Mouse (Mus musculus): ENCODE data around the gene Dnajc13. TPM values are rescaled to one million over a fixed set of nuclear protein-coding genes. Genes with fewer than 3 reads are reported as not detected.

The Dnajc13 gene
- total and polyA plus RNA-seq, 2 experiments from 2014 or later, result 15.2 to 44.5 TPM

DNA sequence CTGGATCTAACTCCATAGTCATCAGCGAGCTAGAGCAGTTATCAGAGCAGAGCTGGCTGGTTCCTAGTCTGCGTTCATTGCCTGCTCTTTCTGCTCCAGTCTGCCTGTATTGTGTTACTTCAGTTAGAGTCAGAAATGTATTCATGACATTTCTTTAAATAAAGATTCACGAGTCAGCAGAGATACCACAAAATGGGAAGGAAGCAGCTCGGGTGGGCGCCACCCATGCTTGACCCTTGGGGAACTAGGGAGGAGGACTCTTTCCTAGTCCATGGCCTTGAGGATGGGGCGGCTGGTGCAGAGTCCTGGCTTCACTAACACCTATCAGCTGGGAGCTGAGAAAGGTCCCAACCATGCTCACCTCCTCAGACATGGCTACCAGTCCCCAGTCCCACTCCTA is 122.4 kb downstream of the Dnajc13 start:
- DNase-seq (ENCODE audit: low spot score) (no peak), ATAC-seq (no peak)
- Histone ChIP-seq H3K27ac (no peak overlapping the region), H3K9ac (replicated peaks; ENCODE audit: low read length) (no peak overlapping the region), H3K27me3 (ENCODE audit: insufficient read depth, low read length) (no peaks in the 10 kb centered on the region), H3K4me2 (ENCODE audit: low read depth, low read length) (no peak overlapping the region), H3K4me3 (ENCODE audit: low read length) (no peak overlapping the region), H3K36me3 (ENCODE audit: insufficient read depth, low read length) (no peaks in the 10 kb centered on the region), H3K4me1 (ENCODE audit: insufficient read depth, low read length) (no peaks in the 10 kb centered on the region), H3K9me3 (ENCODE audit: low read length) (no peaks in the 10 kb centered on the region)
- no peak for TF ChIP-seq CTCF (IDR thresholded peaks at IDR 0.05; ENCODE audit: low read depth)
- 85% methylated on average over 6 of the region's 6 CpGs for WGBS

DNA sequence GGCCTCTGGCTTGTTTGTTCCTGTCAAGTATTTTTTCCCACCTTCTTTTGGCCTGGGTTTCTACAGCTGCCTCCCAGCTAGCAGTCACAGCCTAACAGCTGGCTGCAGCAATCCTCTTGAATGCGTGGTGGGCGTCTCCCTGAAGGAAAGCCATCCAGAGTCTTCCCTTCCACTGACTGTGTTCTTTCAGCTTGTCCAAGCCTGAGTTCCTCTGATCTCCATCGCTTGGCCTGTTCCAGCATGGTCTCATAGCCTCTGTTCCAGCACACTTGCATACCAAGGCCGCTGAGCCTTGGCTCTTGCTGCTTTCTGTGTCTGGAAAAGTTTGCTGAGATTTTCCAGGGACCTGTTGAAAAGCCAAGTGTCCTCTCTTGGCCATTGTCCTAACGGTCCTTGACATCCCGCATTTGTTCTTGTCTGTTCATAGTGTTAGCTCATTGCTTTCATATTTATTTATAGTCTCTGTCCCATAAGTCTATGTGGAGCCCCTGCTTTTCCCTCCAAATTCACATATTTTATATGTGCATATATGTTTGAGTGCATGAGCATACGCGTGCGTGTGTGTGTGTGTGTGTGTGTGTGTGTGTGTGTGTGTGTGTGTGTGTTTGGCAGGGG is 132.5 kb downstream of the Dnajc13 start:
- TF ChIP-seq CTCF (IDR thresholded peaks at IDR 0.05; ENCODE audit: low read depth), result no peak
- Histone ChIP-seq H3K4me2 (ENCODE audit: low read depth, low read length) (no peak overlapping the region), H3K4me1 (ENCODE audit: insufficient read depth, low read length) (no peaks in the 10 kb centered on the region; the same call in 1 of the 2 replicates), H3K9me3 (ENCODE audit: low read length) (no peaks in the 10 kb centered on the region), H3K36me3 (ENCODE audit: insufficient read depth, low read length) (no peaks in the 10 kb centered on the region), H3K27me3 (ENCODE audit: insufficient read depth, low read length) (no peaks in the 10 kb centered on the region), H3K27ac (no peak overlapping the region), H3K9ac (replicated peaks; ENCODE audit: low read length) (no peak overlapping the region), H3K4me3 (ENCODE audit: low read length) (no peak overlapping the region)
- ATAC-seq (no peak), DNase-seq (ENCODE audit: low spot score) (no peak)
- WGBS, result 90% methylated on average over 9 of the region's 9 CpGs

- WGBS, result 26% methylated on average over 2 of the region's 2 CpGs
- no peak overlapping the region for H3K9ac ChIP-seq (replicated peaks; ENCODE audit: low read length)
- H3K4me1 ChIP-seq (ENCODE audit: insufficient read depth, low read length), result no peaks in the 10 kb centered on the region; the same call in 1 of the 2 replicates
- H3K9me3 ChIP-seq (ENCODE audit: low read length), result no peaks in the 10 kb centered on the region
- H3K27me3 ChIP-seq (ENCODE audit: insufficient read depth, low read length), result no peaks in the 10 kb centered on the region
- ATAC-seq, result peak; percentile 47; the same call in 1 of the 2 replicates
- peak overlapping the region; percentile 48 for H3K27ac ChIP-seq
- no peak for TF ChIP-seq CTCF (IDR thresholded peaks at IDR 0.05; ENCODE audit: low read depth)
- H3K4me3 ChIP-seq (ENCODE audit: low read length), result no peak overlapping the region
- no peak overlapping the region for H3K4me2 ChIP-seq (ENCODE audit: low read depth, low read length)
- DNase-seq (ENCODE audit: low spot score), result peak; percentile 67
- H3K36me3 ChIP-seq (ENCODE audit: insufficient read depth, low read length), result no peaks in the 10 kb centered on the region
Observed at GRCm38 (mm10) chr9:104128110-104128509, 134.6 kb downstream of the Dnajc13 start.

DNA sequence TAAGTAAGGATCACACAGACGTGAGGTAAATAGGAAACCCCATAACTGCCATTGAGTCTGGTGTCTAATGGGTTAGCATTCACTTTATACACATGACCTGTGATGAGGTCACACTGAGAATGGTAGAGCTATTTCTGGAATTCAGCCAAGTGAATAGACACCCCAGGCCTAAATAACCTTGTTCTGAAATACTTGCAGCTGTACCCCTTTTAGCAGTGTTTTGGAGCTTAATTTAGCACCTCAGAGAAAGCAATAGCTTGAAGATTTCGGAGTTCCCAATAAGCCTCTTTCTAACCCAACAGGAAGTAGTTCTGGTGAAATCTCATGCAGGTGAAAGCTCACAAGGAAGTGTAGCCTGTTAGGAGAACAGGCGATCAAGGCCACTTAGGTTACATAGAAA is 135.9 kb downstream of the Dnajc13 start, which contains the start of gene Ackr4:
TSS of gene Ackr4 (minus strand) at position 101 of the 400 bp plus-strand sequence.
- WGBS, result 68% methylated on average over 3 of the region's 3 CpGs
- H3K27ac ChIP-seq, result peak within 1 kb of the TSS; percentile 48
- no peak for TF ChIP-seq CTCF (IDR thresholded peaks at IDR 0.05; ENCODE audit: low read depth)
- ATAC-seq (no peak), DNase-seq (ENCODE audit: low spot score) (no peak)
- H3K4me3 ChIP-seq (ENCODE audit: low read length), result no peak within 1 kb of the TSS
- H3K36me3 ChIP-seq (ENCODE audit: insufficient read depth, low read length), result no peaks in the 10 kb centered on the region
- H3K4me1 ChIP-seq (ENCODE audit: insufficient read depth, low read length), result no peaks in the 10 kb centered on the region; the same call in 1 of the 2 replicates
- H3K9me3 ChIP-seq (ENCODE audit: low read length), result no peaks in the 10 kb centered on the region
- H3K27me3 ChIP-seq (ENCODE audit: insufficient read depth, low read length), result no peaks in the 10 kb centered on the region
- no peak within 1 kb of the TSS for H3K4me2 ChIP-seq (ENCODE audit: low read depth, low read length)
- no peak within 1 kb of the TSS for H3K9ac ChIP-seq (replicated peaks; ENCODE audit: low read length)

GRCm38 (mm10) chr9:104123622-104124021 is 139.1 kb downstream of the Dnajc13 start:
- ATAC-seq (no peak), DNase-seq (ENCODE audit: low spot score) (no peak)
- TF ChIP-seq CTCF (IDR thresholded peaks at IDR 0.05; ENCODE audit: low read depth), result no peak
- Histone ChIP-seq H3K4me3 (ENCODE audit: low read length) (no peak overlapping the region), H3K4me1 (ENCODE audit: insufficient read depth, low read length) (no peaks in the 10 kb centered on the region; the same call in 1 of the 2 replicates), H3K36me3 (ENCODE audit: insufficient read depth, low read length) (no peaks in the 10 kb centered on the region), H3K9me3 (ENCODE audit: low read length) (no peaks in the 10 kb centered on the region), H3K27me3 (ENCODE audit: insufficient read depth, low read length) (no peaks in the 10 kb centered on the region), H3K9ac (replicated peaks; ENCODE audit: low read length) (no peak overlapping the region), H3K27ac (no peak overlapping the region), H3K4me2 (ENCODE audit: low read depth, low read length) (no peak overlapping the region)
- 38% methylated on average over 5 of the region's 5 CpGs for WGBS

DNA sequence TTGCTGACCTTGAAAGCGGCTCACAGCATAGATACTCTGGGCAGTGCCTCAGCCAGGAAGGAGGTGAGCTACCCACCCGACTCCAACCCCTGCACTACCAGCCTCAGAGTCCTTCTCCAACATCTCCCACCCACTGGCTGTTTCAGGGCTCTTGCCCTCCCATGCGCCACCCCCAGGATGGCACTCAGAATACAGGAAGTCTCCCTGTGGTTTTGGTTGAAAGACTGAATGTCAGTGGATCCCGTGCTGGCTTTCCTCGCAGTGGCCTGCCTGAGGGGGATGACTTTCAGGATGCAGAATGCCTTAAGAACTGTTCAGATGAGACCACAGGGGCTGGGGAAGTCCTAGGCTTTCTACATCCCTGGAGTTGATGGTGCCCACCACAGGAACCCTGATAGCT is 139.6 kb downstream of the Dnajc13 start:
- no peak overlapping the region for H3K27ac ChIP-seq
- no peak overlapping the region for H3K4me3 ChIP-seq (ENCODE audit: low read length)
- ATAC-seq (no peak), DNase-seq (ENCODE audit: low spot score) (no peak)
- no peak for TF ChIP-seq CTCF (IDR thresholded peaks at IDR 0.05; ENCODE audit: low read depth)
- H3K4me1 ChIP-seq (ENCODE audit: insufficient read depth, low read length), result no peaks in the 10 kb centered on the region; the same call in 1 of the 2 replicates
- H3K9ac ChIP-seq (replicated peaks; ENCODE audit: low read length), result no peak overlapping the region
- no peaks in the 10 kb centered on the region for H3K27me3 ChIP-seq (ENCODE audit: insufficient read depth, low read length)
- H3K9me3 ChIP-seq (ENCODE audit: low read length), result no peaks in the 10 kb centered on the region
- WGBS, result 69% methylated on average over 5 of the region's 5 CpGs
- H3K4me2 ChIP-seq (ENCODE audit: low read depth, low read length), result no peak overlapping the region
- H3K36me3 ChIP-seq (ENCODE audit: insufficient read depth, low read length), result no peaks in the 10 kb centered on the region

GRCm38 (mm10) chr9:104109151-104109550 is 153.6 kb downstream of the Dnajc13 start:
- no peak for DNase-seq (ENCODE audit: low spot score)
- Histone ChIP-seq H3K27ac (no peak overlapping the region), H3K9me3 (ENCODE audit: low read length) (peaks cover 4% of the 10 kb centered on the region; the same call in 1 of the 2 replicates), H3K27me3 (ENCODE audit: insufficient read depth, low read length) (no peaks in the 10 kb centered on the region), H3K4me2 (ENCODE audit: low read depth, low read length) (no peak overlapping the region), H3K4me1 (ENCODE audit: insufficient read depth, low read length) (no peaks in the 10 kb centered on the region), H3K9ac (replicated peaks; ENCODE audit: low read length) (no peak overlapping the region), H3K4me3 (ENCODE audit: low read length) (no peak overlapping the region), H3K36me3 (ENCODE audit: insufficient read depth, low read length) (no peaks in the 10 kb centered on the region)
- TF ChIP-seq CTCF (IDR thresholded peaks at IDR 0.05; ENCODE audit: low read depth), result no peak
- 87% methylated on average over 5 of the region's 5 CpGs for WGBS
- ATAC-seq, result no peak

All from hindbrain, postnatal 0 days (tissue).